25 mouse cellular contexts compared by ENCODE assay signal in genomic region chr6:81388484-81388883, GRCm38 (mm10).
DNase-seq lines count a peak whose midpoint lies in the region; ATAC-seq and TF ChIP-seq lines count a peak whose summit lies in the region.
"Had no signal": no experiment of that assay in that cellular context is flagged by ENCODE, and none has a peak within 500 bp of the region (broad histone marks: within the 10 kb centered on the region; RNA-seq: fewer than 3 reads in every experiment).

No protein-coding gene starts in this region.

- 68% methylated on average over 4 of the region's 4 CpGs for WGBS in forebrain, postnatal 0 days
- WGBS in forebrain, embryonic 10.5 days, result 87% methylated on average over 4 of the region's 4 CpGs

- no peaks in the 10 kb centered on the region for H3K9me3 ChIP-seq in forebrain, postnatal 0 days (ENCODE audit: low read length)
- H3K9me3 ChIP-seq in forebrain, embryonic 10.5 days, result no peaks in the 10 kb centered on the region
- H3K9me3 ChIP-seq: embryonic facial prominence, embryonic 12.5 days; embryonic facial prominence, embryonic 15.5 days; forebrain, embryonic 12.5 days; hindbrain, embryonic 12.5 days; hindbrain, embryonic 15.5 days had no signal

- no peaks in the 10 kb centered on the region for H3K27me3 ChIP-seq in forebrain, postnatal 0 days (ENCODE audit: insufficient read depth, low read length)
- H3K27me3 ChIP-seq in forebrain, embryonic 10.5 days (ENCODE audit: poor library complexity, severe bottlenecking), result no peaks in the 10 kb centered on the region
- H3K27me3 ChIP-seq: embryonic facial prominence, embryonic 12.5 days; embryonic facial prominence, embryonic 15.5 days; forebrain, embryonic 12.5 days; hindbrain, embryonic 12.5 days; hindbrain, embryonic 15.5 days had no signal

- no peaks in the 10 kb centered on the region for H3K36me3 ChIP-seq in forebrain, postnatal 0 days (ENCODE audit: insufficient read depth)
- H3K36me3 ChIP-seq in forebrain, embryonic 10.5 days (replicated peaks), result no peaks in the 10 kb centered on the region
- H3K36me3 ChIP-seq: embryonic facial prominence, embryonic 12.5 days; embryonic facial prominence, embryonic 15.5 days; forebrain, embryonic 12.5 days; hindbrain, embryonic 12.5 days; hindbrain, embryonic 15.5 days had no signal

- no peak for TF ChIP-seq CTCF in forebrain, postnatal 0 days (IDR thresholded peaks at IDR 0.05; ENCODE audit: low read depth)
- TF ChIP-seq CTCF in brain, embryonic 14.5 days (IDR thresholded peaks at IDR 0.05; ENCODE audit: borderline replicate concordance, extremely low read depth, insufficient read depth, insufficient read length), result no peak

- TF ChIP-seq POLR2A in brain, embryonic 14.5 days (IDR thresholded peaks at IDR 0.05; ENCODE audit: borderline replicate concordance, extremely low read depth, insufficient read depth, insufficient read length, poor library complexity, severe bottlenecking), result no peak

- H3K4me2 ChIP-seq in forebrain, postnatal 0 days (ENCODE audit: low read depth), result no peak overlapping the region
- H3K4me2 ChIP-seq: embryonic facial prominence, embryonic 12.5 days; embryonic facial prominence, embryonic 15.5 days; forebrain, embryonic 12.5 days; heart, embryonic 11.5 days; hindbrain, embryonic 12.5 days; hindbrain, embryonic 15.5 days had no signal

- DNase-seq in forebrain, postnatal 0 days, result peak; percentile 35
- no peak for DNase-seq in forebrain, embryonic 10.5 days (ENCODE audit: extremely low spot score, low spot score)
- peak; percentile 1 to 28 for DNase-seq in frontal cortex, postnatal 36 days (ENCODE audit: low spot score in 2 of 2)
- no peak for DNase-seq in frontal cortex, postnatal 25 days (ENCODE audit: low spot score in 2 of 2)
- DNase-seq in brain, adult 2 months (ENCODE audit: low read depth, low spot score), result peak; percentile 36
- DNase-seq in brain, embryonic 14.5 days (ENCODE audit: low read depth), result peak; percentile 64
- DNase-seq: adrenal gland, adult 8-10 months; adrenal gland, postnatal 25 days; cerebellum, adult 11 months; cerebellum, adult 2 months; cerebellum, adult 9-11 months; cerebellum, postnatal 25 days; gastrocnemius, adult 2 months; gastrocnemius, postnatal 14 days; heart, adult 11 months; kidney, adult 2 months had no signal

- ATAC-seq in forebrain, postnatal 0 days, result peak; percentile 50; the same call in 1 of the 2 replicates
- ATAC-seq: activated CD4-positive, CD25-positive, alpha-beta regulatory T cell, adult 4 months; CD4-positive, CD25-positive, alpha-beta regulatory T cell, adult 4 months; intestine, postnatal 0 days had no signal

- H3K4me1 ChIP-seq in forebrain, postnatal 0 days (ENCODE audit: insufficient read depth), result no peaks in the 10 kb centered on the region
- no peaks in the 10 kb centered on the region for H3K4me1 ChIP-seq in forebrain, embryonic 10.5 days
- H3K4me1 ChIP-seq: embryonic facial prominence, embryonic 12.5 days; embryonic facial prominence, embryonic 15.5 days; forebrain, embryonic 12.5 days; hindbrain, embryonic 12.5 days; hindbrain, embryonic 15.5 days had no signal

- H3K4me3 ChIP-seq in forebrain, postnatal 0 days (ENCODE audit: low read depth, low read length), result no peak overlapping the region
- H3K4me3 ChIP-seq in forebrain, embryonic 10.5 days, result no peak overlapping the region
- H3K4me3 ChIP-seq: embryonic facial prominence, embryonic 12.5 days; embryonic facial prominence, embryonic 15.5 days; forebrain, embryonic 12.5 days; gastrocnemius, adult 2 months; hindbrain, embryonic 12.5 days; hindbrain, embryonic 15.5 days had no signal

- H3K27ac ChIP-seq in forebrain, postnatal 0 days (ENCODE audit: low read depth, low read length), result no peak overlapping the region
- H3K27ac ChIP-seq in forebrain, embryonic 10.5 days, result no peak overlapping the region
- H3K27ac ChIP-seq: embryonic facial prominence, embryonic 12.5 days; embryonic facial prominence, embryonic 15.5 days; forebrain, embryonic 12.5 days; gastrocnemius, adult 2 months; hindbrain, embryonic 12.5 days; hindbrain, embryonic 15.5 days had no signal

- no peak overlapping the region for H3K9ac ChIP-seq in forebrain, postnatal 0 days
- H3K9ac ChIP-seq: embryonic facial prominence, embryonic 12.5 days; embryonic facial prominence, embryonic 15.5 days; forebrain, embryonic 12.5 days; hindbrain, embryonic 12.5 days; hindbrain, embryonic 15.5 days had no signal

Comparison
In these comparisons a context has a peak if more than half of its experiments do, and no peak if none do; other contexts are left out.
1. DNase-seq: peak in forebrain, postnatal 0 days (single experiment), frontal cortex, postnatal 36 days (2 of 2), brain, adult 2 months (single experiment) and brain, embryonic 14.5 days (single experiment); none in forebrain, embryonic 10.5 days (single experiment) and frontal cortex, postnatal 25 days (0 of 2).